Mouse (Mus musculus) telencephalon, adult 2 months (tissue): Measurements from ENCODE around the gene Osbpl3.
A peak's percentile ranks its signal among the peaks of the same experiment; 100 is the strongest.

Experiments
- DNase-seq: peaks from one replicate; pipeline ENCODE4 v3.0.0-alpha.2; 2011; ENCODE audit warnings: low read depth, low spot score

Osbpl3 gene

GRCm38 (mm10) chr6:50455829-50456469 is at the start of gene Osbpl3:
TSS of gene Osbpl3 (minus strand) at chr6:50456201.
- peak; percentile 90 for DNase-seq

- DNase-seq: no peak
Measured at GRCm38 (mm10) chr6:50505531-50505930, 49.5 kb upstream of the Osbpl3 start.

- no peak for DNase-seq
Measured at GRCm38 (mm10) chr6:50504711-50505110, 48.7 kb upstream of the Osbpl3 start.

- DNase-seq: no peak
Measured at GRCm38 (mm10) chr6:50503779-50504178, 47.8 kb upstream of the Osbpl3 start.

GRCm38 (mm10) chr6:50503031-50503430 is 47.0 kb upstream of the Osbpl3 start:
- no peak for DNase-seq

- no peak for DNase-seq
Measured at GRCm38 (mm10) chr6:50498346-50498745, 42.3 kb upstream of the Osbpl3 start.

- peak; percentile 55 for DNase-seq
Measured at GRCm38 (mm10) chr6:50490519-50490918, 34.5 kb upstream of the Osbpl3 start.

GRCm38 (mm10) chr6:50489380-50489779 is 33.4 kb upstream of the Osbpl3 start:
- no peak for DNase-seq

GRCm38 (mm10) chr6:50486035-50486902 is 30.3 kb upstream of the Osbpl3 start:
- DNase-seq: no peak

- DNase-seq: no peak
Measured at GRCm38 (mm10) chr6:50483426-50483825, 27.4 kb upstream of the Osbpl3 start.

GRCm38 (mm10) chr6:50481460-50481859 is 25.5 kb upstream of the Osbpl3 start:
- no peak for DNase-seq

GRCm38 (mm10) chr6:50466451-50466850 is 10.4 kb upstream of the Osbpl3 start:
- DNase-seq: no peak

GRCm38 (mm10) chr6:50464690-50465485 is 8.9 kb upstream of the Osbpl3 start:
- DNase-seq: no peak

GRCm38 (mm10) chr6:50462026-50462425 is 6.0 kb upstream of the Osbpl3 start:
- DNase-seq: no peak

- no peak for DNase-seq
Measured at GRCm38 (mm10) chr6:50461585-50461984, 5.6 kb upstream of the Osbpl3 start.

GRCm38 (mm10) chr6:50460646-50461045 is 4.6 kb upstream of the Osbpl3 start:
- DNase-seq: no peak

- DNase-seq: no peak
Measured at GRCm38 (mm10) chr6:50460246-50460645, 4.2 kb upstream of the Osbpl3 start.

- DNase-seq: no peak
Measured at GRCm38 (mm10) chr6:50459271-50459670, 3.3 kb upstream of the Osbpl3 start.

GRCm38 (mm10) chr6:50457551-50458348 is 1.7 kb upstream of the Osbpl3 start:
- no peak for DNase-seq

- no peak for DNase-seq
Measured at GRCm38 (mm10) chr6:50456706-50457105, 705 bp upstream of the Osbpl3 start.

- DNase-seq: no peak
Measured at GRCm38 (mm10) chr6:50455102-50455828, 736 bp downstream of the Osbpl3 start.
